Mouse (Mus musculus) frontal cortex, postnatal 25 days (tissue): ENCODE measurements around the gene Ilf3.

ENCODE experiments used
- DNase-seq, 2 experiments: peaks; one replicate each; pipeline ENCODE4 v3.0.0; 2022; ENCODE audit warnings: low spot score in 2 of 2

Ilf3 gene

DNA sequence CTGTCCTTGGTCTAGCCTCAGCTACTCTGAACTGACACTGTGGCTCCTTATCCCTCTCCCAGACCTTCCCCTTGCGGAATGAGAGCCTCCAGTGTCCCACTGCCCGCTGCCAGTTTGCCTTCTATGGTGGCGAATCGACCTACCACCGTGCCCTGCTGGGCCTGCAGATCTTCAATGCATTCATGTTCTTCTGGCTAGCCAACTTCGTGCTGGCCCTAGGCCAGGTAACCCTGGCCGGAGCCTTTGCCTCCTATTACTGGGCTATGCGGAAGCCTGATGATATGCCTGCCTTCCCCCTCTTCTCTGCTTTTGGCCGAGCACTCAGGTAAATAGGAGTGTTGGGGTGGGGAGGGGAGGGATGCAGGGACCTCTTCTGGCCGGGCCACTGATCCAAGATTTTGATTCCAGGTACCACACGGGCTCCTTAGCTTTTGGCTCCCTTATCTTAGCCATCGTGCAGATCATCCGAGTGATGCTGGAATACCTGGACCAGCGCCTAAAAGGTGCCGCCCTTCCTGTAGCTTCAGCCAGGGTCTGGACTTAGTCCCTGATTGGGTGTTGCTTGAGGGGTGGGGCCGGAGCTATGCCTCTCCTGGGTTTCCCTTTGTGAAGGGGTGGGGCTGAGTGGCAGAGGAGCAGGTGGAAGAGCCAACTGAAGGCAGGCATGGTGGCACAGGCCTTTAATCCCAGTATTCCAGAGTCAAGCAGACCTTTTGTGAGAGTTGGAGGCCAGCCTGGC, 20.9 kb upstream of the Ilf3 start:
- no peak for DNase-seq

DNA sequence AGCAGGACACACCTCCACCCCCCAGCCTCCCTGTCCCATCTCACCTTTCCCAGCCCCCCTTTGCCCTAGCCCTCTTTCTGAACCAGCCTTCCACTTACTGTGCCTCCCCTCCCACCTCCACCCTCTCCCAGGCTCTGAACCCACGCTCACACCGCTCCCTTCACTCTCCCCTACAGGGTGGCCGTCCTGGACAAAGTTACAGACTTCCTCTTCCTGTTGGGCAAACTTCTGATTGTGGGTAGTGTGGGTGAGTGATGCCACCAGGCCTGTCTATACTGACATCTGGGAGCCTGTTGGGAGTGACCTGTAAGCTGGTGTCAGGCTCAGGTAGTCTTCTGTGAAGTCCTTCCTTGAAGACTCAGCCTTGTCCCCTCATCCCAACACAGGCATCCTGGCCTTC, 19.5 kb upstream of the Ilf3 start:
- no peak for DNase-seq

DNA sequence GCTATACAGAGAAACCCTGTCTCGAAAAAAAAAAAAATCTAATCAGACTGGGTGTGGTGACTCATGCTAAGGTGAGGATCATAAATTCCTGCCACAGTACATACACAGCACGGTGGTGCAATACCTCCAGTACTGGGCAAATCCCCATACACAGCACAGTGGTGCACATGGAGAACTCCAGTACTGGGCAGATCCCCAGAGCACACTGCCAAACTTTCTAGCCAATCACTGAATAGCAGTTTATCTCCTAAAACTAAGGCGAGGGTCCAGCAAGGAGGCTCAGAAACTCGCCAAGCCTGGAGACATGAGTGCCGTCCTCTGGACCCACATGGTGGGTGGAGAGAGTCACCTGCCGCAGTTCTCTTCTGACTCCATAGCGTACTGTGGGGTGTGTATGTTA, 16.5 kb upstream of the Ilf3 start:
- no peak for DNase-seq

DNA sequence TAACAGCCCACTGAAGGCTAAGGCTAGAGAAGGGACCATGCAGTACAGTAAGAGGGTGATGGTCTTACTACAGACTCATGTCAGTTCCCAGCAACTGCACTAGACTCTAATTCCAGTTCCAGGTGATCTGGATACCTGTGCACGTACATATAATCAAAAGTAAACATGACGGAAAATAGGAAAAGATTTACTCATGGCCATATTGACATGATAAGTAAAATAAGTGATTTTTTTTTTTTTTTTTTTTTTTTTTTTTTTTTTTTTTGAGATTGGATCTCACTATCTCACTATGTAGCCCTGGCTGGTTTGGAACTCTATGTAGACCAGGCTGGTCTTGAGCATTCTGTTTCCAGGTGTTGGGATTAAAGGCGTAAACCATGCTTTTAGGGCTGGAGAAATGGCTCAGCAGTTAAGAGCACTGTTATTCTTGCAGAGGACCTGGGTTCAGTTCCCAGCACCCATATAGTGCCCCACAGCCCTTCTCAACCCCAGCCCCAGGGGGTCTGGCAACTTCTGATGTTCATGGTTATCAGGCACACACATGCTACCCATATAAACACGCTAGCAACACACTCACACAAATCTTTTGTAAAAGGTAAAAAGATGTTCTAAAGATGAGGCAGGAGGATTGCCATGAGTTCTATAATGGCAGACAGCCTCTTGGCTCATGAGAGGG, 15.8 kb upstream of the Ilf3 start:
- DNase-seq = no peak

DNA sequence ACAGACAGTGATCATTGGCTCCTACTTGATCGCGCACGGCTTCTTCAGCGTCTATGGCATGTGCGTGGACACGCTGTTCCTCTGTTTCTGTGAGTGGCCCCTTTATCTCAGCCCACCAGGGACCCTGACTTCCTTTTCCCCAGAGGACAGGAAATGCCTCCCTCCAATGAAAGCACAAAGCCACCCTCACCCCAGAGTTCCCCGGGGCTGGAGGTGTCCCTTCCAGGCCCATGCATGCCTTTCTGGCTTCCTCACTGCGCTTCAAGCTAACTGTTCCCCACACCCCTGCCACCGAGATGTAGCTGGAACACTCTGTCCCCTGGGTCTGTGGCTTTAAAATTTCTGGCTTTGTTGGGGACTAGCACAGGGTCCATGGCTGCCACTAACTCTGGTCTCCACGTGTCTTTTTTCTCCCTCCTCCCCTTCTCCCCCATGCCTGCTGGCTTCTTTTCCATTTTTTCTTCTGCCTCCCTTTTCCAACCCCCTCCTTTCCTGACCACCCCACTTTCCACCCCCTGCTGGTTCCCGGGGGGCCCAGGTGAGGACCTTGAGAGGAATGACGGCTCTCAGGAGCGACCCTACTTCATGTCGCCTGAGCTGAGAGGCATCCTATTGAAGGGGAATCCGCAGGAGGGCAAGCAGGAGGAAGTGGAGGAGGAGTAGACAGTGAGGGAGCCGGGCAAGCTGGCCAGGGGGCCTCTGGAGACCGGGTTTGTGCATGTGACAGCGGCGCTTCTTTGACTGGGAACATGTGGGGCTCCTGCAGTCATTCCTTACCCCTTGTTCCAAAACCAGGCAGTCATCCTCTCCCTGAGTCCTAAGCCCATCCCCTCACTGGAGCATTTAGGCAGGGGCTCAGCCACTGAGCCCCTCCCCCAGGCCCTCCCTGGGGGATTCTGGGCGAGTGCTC, 15.0 kb upstream of the Ilf3 start:
- no peak for DNase-seq

DNA sequence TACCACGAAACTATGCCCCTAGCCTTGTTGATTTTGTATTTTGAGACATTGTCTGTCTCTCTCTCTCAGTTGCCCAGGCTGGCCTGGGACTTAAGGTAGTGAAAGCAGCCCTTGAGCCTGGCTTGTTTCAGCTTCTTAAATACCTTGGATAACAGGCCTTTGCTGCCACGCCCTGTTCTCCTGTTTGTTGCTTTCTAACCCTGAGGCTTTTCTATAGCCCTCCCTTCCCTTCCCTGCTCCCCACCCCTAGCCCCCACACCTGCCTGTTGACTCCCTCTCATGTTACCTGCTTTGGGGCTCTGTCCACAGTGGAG, 14.3 kb upstream of the Ilf3 start:
- no peak for DNase-seq

DNA sequence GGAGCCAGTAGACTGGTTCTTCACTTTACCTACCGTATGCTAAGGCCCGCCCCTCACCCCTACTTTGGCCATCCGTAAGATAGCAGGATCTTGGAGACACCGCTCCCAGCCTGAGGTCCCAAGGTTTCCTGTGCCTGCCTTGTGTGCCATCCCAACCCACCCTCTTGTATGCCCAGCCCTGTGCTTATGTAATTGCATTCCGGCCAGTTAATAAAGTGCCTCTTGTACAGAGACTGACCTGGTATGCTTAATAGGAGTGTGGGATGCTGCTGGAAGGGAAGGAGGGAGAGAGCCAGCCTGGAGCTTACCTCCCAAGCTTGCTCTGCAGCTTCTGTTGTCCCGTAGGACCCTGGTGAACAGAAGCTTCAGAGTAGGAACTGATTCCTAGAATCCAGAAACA, 12.9 kb upstream of the Ilf3 start:
- DNase-seq = no peak

DNA sequence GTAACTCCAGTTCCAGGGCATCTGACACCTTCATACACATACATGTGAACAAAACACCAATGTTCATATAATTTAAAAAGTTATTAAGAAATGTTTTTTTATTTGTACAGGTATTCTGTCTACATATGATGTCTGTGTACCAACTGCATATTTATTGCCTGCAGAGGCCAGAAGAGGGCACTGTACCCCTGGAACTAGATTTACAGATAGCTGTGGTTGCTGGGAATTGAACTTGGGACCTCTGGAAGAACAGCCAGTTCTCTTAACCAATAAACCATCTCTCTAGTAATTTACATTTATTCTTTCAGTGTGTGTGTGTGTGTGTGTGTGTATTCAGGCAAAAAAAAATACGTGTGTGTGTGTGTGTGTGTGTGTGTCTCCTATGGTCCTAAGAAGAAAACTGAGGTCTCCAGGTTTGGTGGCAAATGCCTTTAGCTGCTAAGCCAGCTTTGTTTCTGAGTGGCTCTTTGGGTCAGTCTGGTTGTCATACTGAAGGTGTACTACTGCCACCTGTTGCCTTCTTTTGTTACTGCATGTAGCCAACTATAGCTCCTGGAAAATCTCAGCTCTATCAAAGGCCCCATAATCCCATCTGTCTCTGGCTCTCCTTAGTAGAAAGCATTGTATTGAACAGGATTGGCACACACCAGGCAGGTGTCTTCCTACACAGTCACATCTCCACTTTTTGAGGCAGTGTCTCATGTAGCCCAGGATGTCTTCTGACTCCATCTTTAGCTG, 10.5 kb upstream of the Ilf3 start:
- DNase-seq = peak in 1 of 2 experiments; percentile 56

DNA sequence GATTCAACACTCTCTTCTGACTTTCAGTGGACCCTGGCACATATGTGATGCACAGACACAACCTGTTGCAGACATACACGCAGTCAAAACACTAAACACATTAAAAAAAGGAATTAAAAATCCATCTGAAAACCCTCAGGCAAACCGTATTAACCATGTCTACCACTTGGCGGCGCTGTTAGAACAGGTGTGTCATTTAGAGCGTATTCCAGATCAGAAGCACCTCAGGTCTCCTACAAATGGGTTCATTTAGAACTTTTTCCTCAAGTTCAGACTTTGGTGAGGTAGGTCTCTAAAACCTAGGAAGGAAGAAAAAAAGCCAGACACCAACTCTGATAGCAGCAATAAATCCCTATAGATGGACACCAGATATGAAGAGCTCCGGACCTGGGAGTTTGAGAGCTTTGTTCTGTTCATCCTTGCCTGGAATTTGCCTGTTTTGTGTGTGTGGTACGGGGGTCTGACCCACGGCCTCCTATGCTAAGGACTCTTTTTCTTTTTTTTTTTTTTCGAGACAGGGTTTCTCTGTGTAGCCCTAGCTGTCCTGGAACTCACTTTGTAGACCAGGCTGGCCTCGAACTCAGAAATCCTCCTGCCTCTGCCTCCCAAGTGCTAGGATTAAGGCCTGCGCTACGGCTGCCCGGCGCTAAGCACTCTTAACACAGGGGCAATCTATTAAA, 990 bp upstream of the Ilf3 start:
- peak; percentile 50 to 66 for DNase-seq

DNA sequence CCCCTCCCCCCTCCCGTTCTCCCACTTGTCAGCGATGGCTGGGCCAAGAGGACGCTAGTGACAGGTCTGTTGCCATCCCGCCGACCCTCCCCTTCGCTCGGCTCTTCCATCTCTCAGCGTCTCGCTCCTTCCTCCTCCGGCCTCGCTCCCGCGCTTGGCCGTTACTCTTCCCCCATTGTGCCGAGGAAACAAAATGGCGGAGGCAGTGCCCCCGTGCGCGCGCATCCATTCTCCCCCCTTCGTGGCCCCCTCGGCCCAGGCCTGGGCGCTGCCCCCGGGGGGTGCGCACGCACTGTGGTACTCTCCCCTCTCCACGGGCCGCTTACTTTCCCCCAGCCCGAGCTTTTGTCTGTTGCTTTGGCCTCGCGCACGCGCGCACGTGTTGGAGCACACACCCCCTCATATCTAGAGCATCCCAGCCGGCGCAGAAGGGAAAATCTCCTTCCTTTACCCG, 487 bp downstream of the Ilf3 start:
- peak; percentile 44 to 47 for DNase-seq

DNA sequence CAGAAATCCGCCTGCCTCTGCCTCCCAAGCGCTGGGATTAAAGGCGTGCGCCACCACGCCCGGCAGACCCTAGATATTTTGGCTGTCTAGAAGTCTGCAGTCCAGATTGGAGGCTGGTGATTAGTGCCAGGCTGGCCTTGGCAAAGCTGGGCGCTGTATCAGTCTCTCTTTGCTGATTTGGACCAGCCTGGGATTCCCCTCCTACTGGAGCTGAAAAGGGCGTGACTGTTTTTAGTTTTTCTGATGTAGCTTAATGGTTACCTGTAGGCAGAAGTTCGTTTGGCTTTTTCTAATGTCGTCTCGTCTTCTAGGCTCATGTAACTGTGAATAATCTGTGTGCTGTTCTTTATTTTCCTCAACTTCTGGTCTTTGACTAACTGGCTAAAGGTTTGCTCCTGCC, 1.4 kb downstream of the Ilf3 start:
- no peak for DNase-seq

DNA sequence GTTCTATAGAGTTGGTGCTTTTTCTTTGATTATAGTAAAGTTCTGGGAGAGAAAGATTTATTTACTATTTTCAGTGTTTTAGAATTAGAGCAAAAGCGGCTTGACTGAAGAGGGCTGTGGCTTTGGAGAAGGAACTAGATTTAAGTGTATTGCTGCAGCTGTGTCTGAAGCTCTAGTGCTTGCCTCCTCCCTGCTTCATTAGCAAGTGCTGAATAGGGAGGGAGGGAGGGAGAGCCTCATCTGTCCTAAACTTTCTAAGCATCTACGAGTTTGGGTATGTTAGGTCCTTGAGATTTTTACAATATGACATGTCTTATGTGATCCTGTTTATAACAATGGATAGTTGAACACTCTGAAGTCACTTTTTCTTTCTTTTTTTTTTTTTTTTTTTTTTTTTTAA, 3.2 kb downstream of the Ilf3 start:
- no peak for DNase-seq

DNA sequence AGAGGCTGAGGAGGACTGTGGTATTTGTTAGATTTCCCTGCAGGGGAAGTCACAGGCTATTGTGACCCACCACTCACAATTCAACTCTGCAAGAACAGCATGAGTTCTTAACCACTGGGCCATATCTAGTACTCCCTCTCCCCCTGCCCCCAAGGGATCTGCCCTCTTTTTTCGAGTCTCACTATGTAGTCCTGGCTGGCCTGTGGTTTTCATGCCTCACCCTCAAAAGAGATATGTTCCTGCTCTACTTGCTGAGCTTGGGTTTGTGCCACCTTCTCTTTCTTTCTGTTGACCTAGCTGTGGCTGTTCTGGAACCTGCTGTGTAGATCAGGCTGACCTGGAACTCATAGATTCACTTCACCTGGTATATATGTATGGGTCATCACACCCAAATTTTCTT, 4.8 kb downstream of the Ilf3 start:
- no peak for DNase-seq

DNA sequence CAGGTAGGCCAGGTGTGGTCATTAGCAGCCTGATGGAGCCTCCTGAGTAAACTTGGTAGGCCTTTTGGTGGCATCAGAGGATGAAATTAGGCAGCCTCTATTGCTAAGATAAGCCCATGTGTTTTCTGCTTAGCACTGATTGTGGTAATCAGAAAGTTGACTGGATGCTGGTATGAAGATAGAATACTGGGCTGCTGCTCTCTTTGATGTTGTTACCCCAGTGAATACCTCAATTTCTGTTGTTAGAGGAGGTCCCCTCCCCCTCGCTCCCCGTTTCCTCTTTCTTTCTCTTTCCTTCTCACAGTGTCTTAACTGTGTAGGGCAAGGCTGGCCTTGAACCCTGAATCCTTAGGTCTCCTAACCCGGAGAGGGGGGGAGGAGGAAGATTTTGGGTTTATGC, 11.5 kb downstream of the Ilf3 start:
- DNase-seq = no peak

DNA sequence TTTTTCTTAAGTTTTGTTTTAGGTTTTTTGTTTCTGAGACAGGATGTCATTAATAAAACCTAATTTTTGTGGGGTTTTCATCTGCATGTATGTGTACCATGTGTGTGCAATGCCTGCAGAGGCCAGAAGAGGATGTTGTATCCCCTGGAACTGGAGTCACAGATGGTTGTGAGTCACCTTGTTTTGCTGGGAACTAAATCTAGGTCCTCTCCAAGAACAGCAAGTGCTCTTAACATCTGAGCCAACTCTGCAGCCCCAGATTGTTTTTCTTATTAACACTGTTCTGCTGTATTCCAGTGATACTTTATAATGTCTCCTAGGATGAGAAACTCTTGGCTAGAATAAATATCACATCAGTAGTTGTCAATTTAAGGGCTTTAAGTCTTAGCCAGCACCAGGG, 13.2 kb downstream of the Ilf3 start:
- no peak for DNase-seq

DNA sequence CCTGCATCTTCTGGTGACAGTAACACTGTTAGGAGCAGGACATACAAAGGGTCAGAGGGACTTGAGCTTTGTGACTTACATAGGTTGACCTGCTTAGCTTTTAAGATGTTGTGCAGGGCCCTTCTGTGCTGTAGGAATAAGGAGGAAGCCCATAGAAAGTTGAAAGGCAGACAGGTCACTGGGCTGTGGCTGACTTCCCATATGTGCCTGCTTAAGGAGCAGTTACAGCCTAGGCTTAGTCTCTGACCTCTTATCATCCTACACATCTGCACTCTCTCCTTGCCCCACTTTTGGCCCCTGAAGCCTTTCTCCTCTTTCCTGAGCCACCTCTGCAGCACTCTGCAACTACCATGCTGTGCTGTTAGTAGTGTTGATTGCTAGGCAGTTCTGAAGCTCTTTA, 16.3 kb downstream of the Ilf3 start:
- DNase-seq = no peak

DNA sequence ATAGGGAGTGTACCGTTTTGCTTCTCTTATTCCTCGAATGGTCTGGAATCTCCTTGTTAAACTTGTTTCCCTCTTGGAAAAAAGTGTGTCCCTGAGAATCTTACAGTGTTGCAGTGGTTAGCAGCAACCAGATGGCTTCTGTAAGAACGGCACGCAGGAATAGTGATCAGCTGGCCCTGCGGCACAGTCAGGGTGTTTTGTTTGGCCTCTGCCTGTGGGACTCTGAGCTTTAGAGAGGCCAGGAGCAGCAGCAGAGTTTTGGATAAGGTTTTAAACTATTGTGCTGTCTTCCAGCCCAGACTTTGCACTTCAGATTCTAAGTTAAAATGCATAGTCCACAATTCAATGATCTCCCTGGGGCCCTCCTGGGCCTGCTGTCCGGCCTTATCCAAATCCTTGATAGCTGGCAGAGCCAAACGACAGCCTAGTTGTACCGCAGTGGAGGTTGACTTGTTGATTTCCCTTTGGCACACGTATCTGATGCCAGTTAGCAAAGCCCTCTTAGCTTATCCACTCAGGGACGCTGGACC, 25.0 kb downstream of the Ilf3 start:
- DNase-seq = no peak

DNA sequence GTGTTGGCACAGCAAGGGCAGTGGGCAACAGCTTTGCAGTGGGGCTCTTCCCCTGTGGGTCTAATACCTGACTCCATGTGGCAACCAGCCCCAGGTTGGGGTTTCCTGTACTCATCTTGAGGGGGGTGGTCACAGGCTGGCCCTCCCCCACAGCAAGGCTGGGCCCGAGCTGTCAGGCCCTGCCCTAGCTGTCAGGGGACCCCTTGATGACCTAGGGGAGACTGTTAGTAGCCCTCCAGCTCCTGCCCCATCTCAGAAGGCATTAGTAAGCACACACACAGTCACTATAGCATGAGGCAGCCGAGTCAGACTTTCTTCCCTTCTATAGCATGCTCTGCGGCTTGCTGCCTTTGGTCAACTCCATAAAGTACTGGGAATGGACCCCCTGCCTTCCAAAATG, 28.0 kb downstream of the Ilf3 start:
- no peak for DNase-seq

DNA sequence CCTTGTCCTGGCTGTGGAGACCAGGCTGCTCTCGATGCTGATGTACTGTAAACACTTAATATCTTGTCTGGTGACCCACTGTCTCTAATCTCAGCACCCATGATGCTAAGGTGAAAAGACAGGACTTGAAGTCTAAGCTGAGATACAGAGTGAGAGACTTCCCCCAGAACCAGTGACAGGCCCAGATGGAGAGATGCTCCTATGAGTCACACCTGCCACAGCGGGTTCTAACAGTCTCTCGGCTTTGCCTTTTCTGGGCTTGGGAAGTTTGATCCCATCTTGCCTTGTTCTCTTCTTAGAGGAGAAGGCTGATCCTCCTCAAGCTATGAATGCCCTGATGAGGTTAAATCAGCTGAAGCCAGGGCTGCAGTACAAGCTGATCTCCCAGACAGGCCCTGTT, 29.5 kb downstream of the Ilf3 start:
- DNase-seq = no peak

DNA sequence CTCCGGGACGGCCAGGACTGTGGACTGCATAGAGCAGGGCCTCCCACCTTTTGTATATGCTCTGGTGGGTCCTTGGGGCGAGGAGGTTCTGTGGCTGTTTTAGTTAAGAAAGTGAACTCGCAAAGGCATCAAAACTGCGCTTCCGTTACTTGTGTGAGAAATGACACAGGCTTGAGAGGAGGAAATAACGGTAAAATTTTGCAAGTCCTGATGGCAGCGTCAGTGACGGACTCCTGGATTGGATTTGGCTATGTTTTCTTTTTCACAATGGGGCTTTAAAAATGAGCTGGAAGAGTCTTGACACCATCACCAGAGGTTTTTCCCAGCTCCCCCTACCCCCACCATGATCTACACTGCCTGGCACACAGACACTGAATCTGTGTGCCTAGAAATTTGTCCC, 33.4 kb downstream of the Ilf3 start:
- DNase-seq = no peak

DNA sequence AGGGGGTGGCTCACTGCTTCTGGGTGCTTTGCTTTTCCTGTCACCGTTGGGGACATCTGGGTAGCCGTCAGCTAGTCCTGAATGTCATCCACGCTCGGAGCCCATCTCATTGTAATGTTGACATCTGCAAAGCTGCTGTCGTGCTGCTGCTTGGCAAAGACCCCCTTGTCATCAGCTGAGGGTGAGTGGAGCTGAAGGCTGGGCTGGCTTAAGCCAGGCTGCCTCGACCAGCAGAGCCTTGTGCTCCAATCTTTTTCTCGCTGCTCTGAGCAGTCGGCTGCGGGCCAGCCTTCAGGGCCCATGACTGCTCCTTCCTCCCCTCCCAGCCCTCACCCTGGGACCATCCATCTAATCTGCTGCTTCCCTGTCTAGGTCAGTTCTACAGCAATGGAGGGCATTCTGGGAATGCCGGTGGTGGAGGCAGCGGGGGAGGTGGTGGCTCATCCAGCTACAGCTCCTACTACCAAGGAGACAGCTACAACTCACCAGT, 35.1 kb downstream of the Ilf3 start:
- DNase-seq = no peak
